Mouse (Mus musculus): ENCODE measurements around the gene Gm5788. TPM values are rescaled to one million over a fixed set of nuclear protein-coding genes. Genes with fewer than 3 reads are reported as not detected.
"Not testable (repeated sequence)": the region's sequence is repeated elsewhere in the genome, so short reads cannot be mapped to it uniquely, and the experiment has no call there.

Gene Gm5788
- not detected for total RNA-seq (2021)
- long read RNA-seq, experiment 1: 0 reads
- long read RNA-seq, experiment 2: 0 reads

- H3K4me3 ChIP-seq; H3K27ac ChIP-seq; intact Hi-C loops (cut with DNase I); DNase-seq (ENCODE audit: extremely low spot score in 1 of 2, low spot score in 2 of 2): not testable (repeated sequence)
Observed at GRCm38 (mm10) chr12:87494421-87494820, at the start of gene Gm5788. Gene Gm5788, plus strand, starts transcription at chr12:87494721.

GRCm38 (mm10) chr12:87449456-87449855, 45.1 kb upstream of the Gm5788 start:
- intact Hi-C loops (cut with DNase I): no loop called here
- Histone ChIP-seq H3K27ac (no peak overlapping the region), H3K4me3 (no peak overlapping the region)
- no peak for TF ChIP-seq CTCF (IDR thresholded peaks at IDR 0.05)
- no peak for DNase-seq (ENCODE audit: extremely low spot score in 1 of 2, low spot score in 2 of 2)

GRCm38 (mm10) chr12:87464678-87465297, 29.7 kb upstream of the Gm5788 start:
- intact Hi-C loops (cut with DNase I): no loop called here

GRCm38 (mm10) chr12:87470263-87471136, 24.0 kb upstream of the Gm5788 start:
- H3K27ac ChIP-seq: peak overlapping the region; percentile 98
- no peak for TF ChIP-seq CTCF (IDR thresholded peaks at IDR 0.05)
- intact Hi-C loops (cut with DNase I): no loop called here
- H3K4me3 ChIP-seq: peak overlapping the region; percentile 87
- DNase-seq (ENCODE audit: extremely low spot score in 1 of 2, low spot score in 2 of 2): no peak

More at GRCm38 (mm10) chr12:87464678-87465297, 29.7 kb upstream of the Gm5788 start:
- no peak for TF ChIP-seq CTCF (IDR thresholded peaks at IDR 0.05)
- H3K27ac ChIP-seq: no peak overlapping the region
- no peak overlapping the region for H3K4me3 ChIP-seq
- DNase-seq (ENCODE audit: extremely low spot score in 1 of 2, low spot score in 2 of 2): no peak

- peak in 1 of 2 experiments; percentile 32 for DNase-seq (ENCODE audit: extremely low spot score in 1 of 2, low spot score in 2 of 2)
- TF ChIP-seq CTCF (IDR thresholded peaks at IDR 0.05): no peak
- intact Hi-C loops (cut with DNase I): no loop called here
- Histone ChIP-seq H3K4me3 (peak overlapping the region; percentile 87), H3K27ac (peak overlapping the region; percentile 98)
Observed at GRCm38 (mm10) chr12:87471421-87471963, 23.0 kb upstream of the Gm5788 start.

GRCm38 (mm10) chr12:87471964-87472786, 22.3 kb upstream of the Gm5788 start, which contains the start of gene Snw1:
Gene Snw1, minus strand, starts transcription at chr12:87472274.
- TF ChIP-seq CTCF (IDR thresholded peaks at IDR 0.05): no peak
- peak; percentile 93 to 95 for DNase-seq (ENCODE audit: extremely low spot score in 1 of 2, low spot score in 2 of 2)
- intact Hi-C loops (cut with DNase I): no loop called here
- peak within 1 kb of the TSS; percentile 87 for H3K4me3 ChIP-seq
- H3K27ac ChIP-seq: peak within 1 kb of the TSS; percentile 98

- Histone ChIP-seq H3K4me3 (no peak overlapping the region), H3K27ac (no peak overlapping the region)
- intact Hi-C loops (cut with DNase I): no loop called here
- no peak for DNase-seq (ENCODE audit: extremely low spot score in 1 of 2, low spot score in 2 of 2)
- no peak for TF ChIP-seq CTCF (IDR thresholded peaks at IDR 0.05)
Observed at GRCm38 (mm10) chr12:87474756-87475155, 19.8 kb upstream of the Gm5788 start.

GRCm38 (mm10) chr12:87482482-87482881, 12.0 kb upstream of the Gm5788 start:
- H3K27ac ChIP-seq; H3K4me3 ChIP-seq; intact Hi-C loops (cut with DNase I); DNase-seq (ENCODE audit: extremely low spot score in 1 of 2, low spot score in 2 of 2): not testable (repeated sequence)

GRCm38 (mm10) chr12:87488683-87489082, 5.8 kb upstream of the Gm5788 start:
- intact Hi-C loops (cut with DNase I); H3K4me3 ChIP-seq; H3K27ac ChIP-seq; DNase-seq (ENCODE audit: extremely low spot score in 1 of 2, low spot score in 2 of 2): not testable (repeated sequence)

- H3K27ac ChIP-seq; intact Hi-C loops (cut with DNase I); DNase-seq (ENCODE audit: extremely low spot score in 1 of 2, low spot score in 2 of 2); H3K4me3 ChIP-seq: not testable (repeated sequence)
Observed at GRCm38 (mm10) chr12:87514016-87514415, 19.5 kb downstream of the Gm5788 start, which contains the start of gene Gm8300. Gene Gm8300, plus strand, starts transcription at chr12:87514316.

- H3K4me3 ChIP-seq; DNase-seq (ENCODE audit: extremely low spot score in 1 of 2, low spot score in 2 of 2); H3K27ac ChIP-seq; intact Hi-C loops (cut with DNase I): not testable (repeated sequence)
Observed at GRCm38 (mm10) chr12:87519616-87520015, 25.1 kb downstream of the Gm5788 start.

Measured in left cerebral cortex, adult 2 months (tissue).